Mouse (Mus musculus): ENCODE data around the gene Trmt44.

DNA sequence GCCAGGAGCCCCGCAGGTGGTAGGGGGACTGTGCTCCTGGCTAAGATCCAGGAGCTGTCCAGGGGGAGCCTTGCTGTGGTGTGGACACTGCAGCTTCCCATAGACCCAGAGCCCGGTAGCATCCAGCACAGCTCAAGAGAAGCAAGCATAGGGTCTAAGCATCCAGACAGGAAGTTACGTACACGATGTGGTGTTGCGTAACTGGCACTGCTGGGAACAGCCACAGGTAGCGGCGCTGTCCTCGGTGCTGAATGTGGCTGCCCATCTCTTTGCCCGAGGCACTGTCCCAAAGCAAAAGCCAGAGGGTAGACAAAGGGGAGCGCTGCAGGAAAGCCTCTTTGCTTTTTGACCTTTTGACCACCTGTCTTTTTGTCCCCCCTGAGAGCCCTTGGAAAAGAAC is 43.3 kb downstream of the Trmt44 start:
- no peak for TF ChIP-seq MAX (IDR thresholded peaks at IDR 0.05; ENCODE audit: low read length)
- TF ChIP-seq USF1 (IDR thresholded peaks at IDR 0.05; ENCODE audit: low read depth, low read length): no peak
- TF ChIP-seq CTCF (IDR thresholded peaks at IDR 0.05 in 2 of 3, conservative IDR thresholded peaks at IDR 0.05 in 1 of 3; ENCODE audit: control insufficient read depth in 1 of 3, insufficient read depth in 1 of 3, low read depth in 2 of 3, low read length in 3 of 3, poor library complexity in 1 of 3, severe bottlenecking in 1 of 3): no peak
- TF ChIP-seq POLR2A (IDR thresholded peaks at IDR 0.05; ENCODE audit: control insufficient read depth in 1 of 2, insufficient read depth in 1 of 2, low read depth in 1 of 2, low read length in 2 of 2, poor library complexity in 1 of 2): no peak
- no peak for TF ChIP-seq POLR2AphosphoS2 (IDR thresholded peaks at IDR 0.05; ENCODE audit: low read length)
- TF ChIP-seq CHD2 (IDR thresholded peaks at IDR 0.05; ENCODE audit: low read length): no peak
- no peak for TF ChIP-seq MYB (IDR thresholded peaks at IDR 0.05; ENCODE audit: low read depth, low read length)
- TF ChIP-seq MXI1 (IDR thresholded peaks at IDR 0.05; ENCODE audit: low read depth, low read length): no peak
- TF ChIP-seq MEF2A (IDR thresholded peaks at IDR 0.05; ENCODE audit: extremely low read depth, insufficient replicate concordance, low read depth, low read length, poor library complexity, severe bottlenecking): no peak

Measured in MEL (cell line).